Mouse (Mus musculus) heart, embryonic 16.5 days (tissue): ENCODE measurements around the gene Cacng2. TPM values are rescaled to one million over a fixed set of nuclear protein-coding genes. Genes with fewer than 3 reads are reported as not detected.

Experiments used
- ATAC-seq: fragments of 200-750 bp; cut with Nextera tagmentation; replicated peaks from 2 replicates; pipeline ENCODE4 v1.8.0; 2017; ENCODE audit warnings: moderate number of reproducible peaks; ENCODE audit not compliant: insufficient read depth, low FRiP score; ENCODE audit errors: extremely low read depth
- H3K27ac ChIP-seq: fragments of 300-500 bp; sonication (generic); 2 replicates; pipeline ENCODE4 v1.5.1; 2014; ENCODE audit warnings: mild to moderate bottlenecking, low read length, control low read depth, moderate library complexity
- H3K27me3 ChIP-seq: fragments of 300-500 bp; sonication (generic); 2 replicates; pipeline ENCODE4 v1.6.1; 2014; ENCODE audit warnings: low read length, mixed read lengths; ENCODE audit not compliant: control insufficient read depth, insufficient read depth
- H3K36me3 ChIP-seq: fragments of 300-500 bp; sonication (generic); 2 replicates; pipeline ENCODE4 v1.6.1; 2014; ENCODE audit not compliant: control insufficient read depth, insufficient read depth
- H3K4me1 ChIP-seq: fragments of 300-500 bp; sonication (generic); 2 replicates; pipeline ENCODE4 v1.6.1; 2014; ENCODE audit warnings: low read length, mixed read lengths; ENCODE audit not compliant: control insufficient read depth, insufficient read depth
- H3K4me2 ChIP-seq: fragments of 300-500 bp; sonication (generic); 2 replicates; pipeline ENCODE4 v1.6.1; 2014; ENCODE audit warnings: low read depth, mild to moderate bottlenecking, control low read depth, low read length
- H3K4me3 ChIP-seq: fragments of 300-500 bp; sonication (generic); 2 replicates; pipeline ENCODE4 v1.5.1; 2014; ENCODE audit warnings: mild to moderate bottlenecking, control low read depth, low read length
- H3K9ac ChIP-seq: fragments of 300-500 bp; sonication (generic); 2 replicates; pipeline ENCODE4 v1.6.1; 2014; ENCODE audit warnings: low read length, control low read depth
- H3K9me3 ChIP-seq: fragments of 300-500 bp; sonication (generic); replicated peaks from 2 replicates; pipeline ENCODE4 v1.6.1; 2016; ENCODE audit warnings: low read length; ENCODE audit not compliant: control insufficient read depth
- WGBS: fragments of 180-500 bp; shearing (Covaris S2); extraction: QIAGEN DNeasy Blood & Tissue Kit; methylation state at CpG from one replicate; pipeline ENCODE4 v1.1.7; 2014; 5-methylcytosine and 5-hydroxymethylcytosine counted together
- polyA plus RNA-seq: library from polyadenylated mRNA; unstranded; fragments of >200 nt; fragmentation: Nextera tagmentation; extraction: Ambion mirVana; gene quantifications from 2 replicates; pipeline ENCODE4 v1.2.1, GENCODE M21; 2015

Cacng2 gene
- polyA plus RNA-seq, 1 experiment from 2014 or later = not detected

GRCm38 (mm10) chr15:77956404-77956901 is 163.4 kb downstream of the Cacng2 start, which contains the start of gene Foxred2:
Gene Foxred2 (minus strand): TSS chr15:77956722.
- H3K27me3 ChIP-seq = peaks cover 18% of the 10 kb centered on the region
- peaks cover 31% of the 10 kb centered on the region for H3K36me3 ChIP-seq
- under 1% methylated on average over 39 of the region's 39 CpGs for WGBS
- peak within 1 kb of the TSS; percentile 42 for H3K4me3 ChIP-seq
- peaks cover 6% of the 10 kb centered on the region for H3K4me1 ChIP-seq
- peak; percentile 89 for ATAC-seq
- peak within 1 kb of the TSS; percentile 62 for H3K4me2 ChIP-seq
- peak within 1 kb of the TSS; percentile 31; the same call in 1 of the 2 replicates for H3K9ac ChIP-seq
- no peak within 1 kb of the TSS for H3K27ac ChIP-seq
- H3K9me3 ChIP-seq = no peaks in the 10 kb centered on the region

DNA sequence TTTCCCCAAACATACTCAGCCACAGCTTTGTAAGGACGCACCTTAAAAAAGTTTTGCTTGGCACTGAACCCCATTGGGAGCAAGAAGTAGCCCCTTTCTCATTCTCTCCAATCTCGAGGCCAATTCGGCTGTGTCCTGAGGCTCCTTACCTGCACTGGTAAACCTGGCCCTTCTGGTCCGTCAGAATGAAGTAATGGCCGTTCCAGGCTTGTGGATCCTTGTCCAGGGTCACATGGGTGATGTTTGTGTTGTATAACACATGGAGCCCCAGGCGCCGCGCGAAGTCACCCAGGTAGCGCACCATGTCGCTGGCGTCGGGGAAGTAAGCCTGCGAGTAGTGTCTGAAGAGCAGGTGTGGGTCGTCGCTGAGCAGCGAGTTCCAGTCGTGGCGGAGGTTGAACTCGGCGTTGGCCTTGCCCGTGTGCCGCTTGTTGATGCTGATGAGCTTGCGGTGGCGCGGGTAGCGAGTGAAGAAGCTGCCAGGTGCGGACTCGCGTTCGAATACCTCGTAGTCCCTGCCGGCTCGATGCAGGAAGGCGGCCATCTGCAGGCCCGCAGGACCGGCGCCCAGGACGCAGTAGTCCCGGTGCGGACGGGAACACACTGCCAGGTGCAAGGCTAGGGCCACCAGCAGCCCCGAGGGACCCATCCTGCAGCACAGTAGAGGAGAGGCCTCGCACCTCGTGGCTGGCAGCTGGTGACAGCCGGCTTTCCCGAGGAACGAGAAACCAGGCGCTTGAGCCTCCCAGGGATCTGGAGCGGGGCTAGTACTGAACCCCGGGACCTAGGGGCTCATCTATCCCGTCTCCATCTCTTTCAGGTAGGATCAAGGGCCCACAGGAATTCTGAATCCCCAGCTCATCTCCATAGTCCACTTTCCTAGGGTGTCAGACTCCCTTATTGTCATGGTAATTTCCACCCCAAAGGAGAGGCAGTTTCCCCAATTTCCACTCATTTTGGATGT is 164.1 kb downstream of the Cacng2 start:
- H3K4me2 ChIP-seq = peak overlapping the region; percentile 62
- peak overlapping the region; percentile 42 for H3K4me3 ChIP-seq
- peaks cover 6% of the 10 kb centered on the region for H3K4me1 ChIP-seq
- H3K36me3 ChIP-seq = peaks cover 23% of the 10 kb centered on the region
- H3K27me3 ChIP-seq = peaks cover 18% of the 10 kb centered on the region
- ATAC-seq = 0 out of 2 replicates have a peak, but pooled peaks have one; percentile 2
- H3K27ac ChIP-seq = no peak overlapping the region
- 0 out of 2 replicates have a peak overlapping the region, but pooled peaks have one; percentile 31 for H3K9ac ChIP-seq
- H3K9me3 ChIP-seq = no peaks in the 10 kb centered on the region
- 10% methylated on average over 52 of the region's 52 CpGs for WGBS

- Histone ChIP-seq H3K36me3 (peaks cover 10% of the 10 kb centered on the region), H3K27ac (no peak overlapping the region), H3K27me3 (peaks cover 18% of the 10 kb centered on the region), H3K9ac (no peak overlapping the region), H3K4me2 (no peak overlapping the region), H3K4me3 (no peak overlapping the region), H3K9me3 (no peaks in the 10 kb centered on the region), H3K4me1 (peaks cover 6% of the 10 kb centered on the region)
- no peak for ATAC-seq
- WGBS = 85% methylated on average over 2 of the region's 2 CpGs
These were observed 165.5 kb downstream of the Cacng2 start for GRCm38 (mm10) chr15:77954362-77954761.

GRCm38 (mm10) chr15:77952921-77953320 is 166.9 kb downstream of the Cacng2 start:
- Histone ChIP-seq H3K4me1 (peaks cover 6% of the 10 kb centered on the region), H3K9me3 (no peaks in the 10 kb centered on the region), H3K9ac (no peak overlapping the region), H3K4me3 (no peak overlapping the region), H3K4me2 (no peak overlapping the region), H3K27me3 (peaks cover 18% of the 10 kb centered on the region), H3K36me3 (no peaks in the 10 kb centered on the region), H3K27ac (no peak overlapping the region)
- 85% methylated on average over 3 of the region's 3 CpGs for WGBS
- no peak for ATAC-seq

- no peak overlapping the region for H3K4me2 ChIP-seq
- WGBS = 80% methylated on average over 7 of the region's 7 CpGs
These were observed 170.8 kb downstream of the Cacng2 start for GRCm38 (mm10) chr15:77949061-77949460.

DNA sequence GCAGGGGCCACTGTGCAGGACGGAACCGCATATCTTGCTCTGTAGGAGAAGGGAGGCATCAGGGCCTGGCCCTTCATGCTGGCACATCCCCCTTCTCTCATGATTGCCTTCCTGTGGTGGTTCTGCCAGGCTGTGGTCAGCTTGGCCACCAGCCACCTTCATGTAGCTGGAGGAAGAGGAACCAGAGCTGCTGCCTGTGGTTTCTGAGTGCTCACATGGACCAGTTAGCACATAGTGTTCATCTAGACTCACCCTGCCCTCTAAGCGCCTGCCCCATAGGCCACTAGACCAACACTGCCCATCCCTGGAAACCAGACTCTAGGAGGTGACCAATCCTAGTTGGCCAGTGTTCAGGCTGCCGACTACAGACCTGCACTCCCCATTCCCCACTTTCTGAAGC is 174.1 kb downstream of the Cacng2 start:
- Histone ChIP-seq H3K9ac (no peak overlapping the region), H3K9me3 (no peaks in the 10 kb centered on the region), H3K27me3 (no peaks in the 10 kb centered on the region), H3K4me3 (no peak overlapping the region), H3K27ac (no peak overlapping the region), H3K36me3 (no peaks in the 10 kb centered on the region), H3K4me2 (no peak overlapping the region), H3K4me1 (no peaks in the 10 kb centered on the region)
- 79% methylated on average over 4 of the region's 4 CpGs for WGBS
- no peak for ATAC-seq

More at GRCm38 (mm10) chr15:77949061-77949460, 170.8 kb downstream of the Cacng2 start:
- Histone ChIP-seq H3K4me3 (no peak overlapping the region), H3K36me3 (no peaks in the 10 kb centered on the region), H3K27ac (no peak overlapping the region), H3K27me3 (no peaks in the 10 kb centered on the region), H3K4me1 (no peaks in the 10 kb centered on the region), H3K9me3 (no peaks in the 10 kb centered on the region), H3K9ac (no peak overlapping the region)
- no peak for ATAC-seq

Other genes starting within 250 kb of the Cacng2 start
- gene Txn2, start 191.0 kb downstream of the Cacng2 start, polyA plus RNA-seq = 321 and 325 TPM in 2 replicates
- 0.76 and 1.0 TPM in 2 replicates for gene Foxred2, start 163.3 kb downstream of the Cacng2 start, polyA plus RNA-seq
- 124 and 125 TPM in 2 replicates for gene Eif3d, start 149.2 kb downstream of the Cacng2 start, polyA plus RNA-seq
- 37.1 and 46.4 TPM in 2 replicates for gene Ift27, start 54.1 kb upstream of the Cacng2 start, polyA plus RNA-seq
- 1.00 and 1.1 TPM in 2 replicates for gene Pvalb, start 86.4 kb upstream of the Cacng2 start, polyA plus RNA-seq
- gene Ncf4, start 124.8 kb upstream of the Cacng2 start, polyA plus RNA-seq = 4.9 and 5.3 TPM in 2 replicates
- gene Csf2rb2, start 185.7 kb upstream of the Cacng2 start, polyA plus RNA-seq = 0.43 and 0.44 TPM in 2 replicates
- 1.4 and 2.3 TPM in 2 replicates for gene Csf2rb, start 205.7 kb upstream of the Cacng2 start, polyA plus RNA-seq